Mouse (Mus musculus): ENCODE data around the gene Rtn1. TPM values are rescaled to one million over a fixed set of nuclear protein-coding genes. Genes with fewer than 3 reads are reported as not detected.

The Rtn1 gene
- polyA plus RNA-seq, 1 experiment from 2014 or later: 8.4 TPM

GRCm38 (mm10) chr12:72288215-72288614 lies 120.6 kb downstream of the Rtn1 start:
- no peak overlapping the region for H3K4me2 ChIP-seq (ENCODE audit: low read depth, severe bottlenecking)
- H3K9me3 ChIP-seq (ENCODE audit: control insufficient read depth, low read length): no peaks in the 10 kb centered on the region
- H3K36me3 ChIP-seq (ENCODE audit: control insufficient read depth, insufficient read depth, low read length): no peaks in the 10 kb centered on the region
- no peaks in the 10 kb centered on the region for H3K4me1 ChIP-seq (ENCODE audit: control insufficient read depth, insufficient read depth, low read length)
- H3K4me3 ChIP-seq (ENCODE audit: low read depth, low read length): no peak overlapping the region
- ATAC-seq (ENCODE audit: insufficient number of reproducible peaks, low FRiP score, low TSS enrichment, low read depth) (no peak), DNase-seq (ENCODE audit: low spot score) (no peak)
- no peak overlapping the region for H3K27ac ChIP-seq (replicated peaks; ENCODE audit: low read depth, low read length)
- H3K9ac ChIP-seq (ENCODE audit: low read length): no peak overlapping the region
- 71% methylated on average over 3 of the region's 3 CpGs for WGBS
- no peaks in the 10 kb centered on the region for H3K27me3 ChIP-seq (ENCODE audit: control insufficient read depth, insufficient read depth, low read length)

GRCm38 (mm10) chr12:72287332-72288004 lies 121.4 kb downstream of the Rtn1 start:
- no peak for DNase-seq (ENCODE audit: low spot score)
- H3K27me3 ChIP-seq (ENCODE audit: control insufficient read depth, insufficient read depth, low read length): no peaks in the 10 kb centered on the region
- H3K4me3 ChIP-seq (ENCODE audit: low read depth, low read length): no peak overlapping the region
- no peak for ATAC-seq (ENCODE audit: insufficient number of reproducible peaks, low FRiP score, low TSS enrichment, low read depth)
- 70% methylated on average over 4 of the region's 4 CpGs for WGBS
- no peak overlapping the region for H3K9ac ChIP-seq (ENCODE audit: low read length)
- H3K36me3 ChIP-seq (ENCODE audit: control insufficient read depth, insufficient read depth, low read length): no peaks in the 10 kb centered on the region
- no peaks in the 10 kb centered on the region for H3K9me3 ChIP-seq (ENCODE audit: control insufficient read depth, low read length)
- no peak overlapping the region for H3K27ac ChIP-seq (replicated peaks; ENCODE audit: low read depth, low read length)
- H3K4me1 ChIP-seq (ENCODE audit: control insufficient read depth, insufficient read depth, low read length): no peaks in the 10 kb centered on the region
- no peak overlapping the region for H3K4me2 ChIP-seq (ENCODE audit: low read depth, severe bottlenecking)

GRCm38 (mm10) chr12:72285366-72286345 lies 123.2 kb downstream of the Rtn1 start:
- 87% methylated on average over 25 of the region's 25 CpGs for WGBS
- Histone ChIP-seq H3K9ac (ENCODE audit: low read length) (no peak overlapping the region), H3K36me3 (ENCODE audit: control insufficient read depth, insufficient read depth, low read length) (no peaks in the 10 kb centered on the region), H3K9me3 (ENCODE audit: control insufficient read depth, low read length) (no peaks in the 10 kb centered on the region), H3K4me3 (ENCODE audit: low read depth, low read length) (no peak overlapping the region), H3K27me3 (ENCODE audit: control insufficient read depth, insufficient read depth, low read length) (no peaks in the 10 kb centered on the region), H3K27ac (replicated peaks; ENCODE audit: low read depth, low read length) (no peak overlapping the region), H3K4me2 (ENCODE audit: low read depth, severe bottlenecking) (no peak overlapping the region), H3K4me1 (ENCODE audit: control insufficient read depth, insufficient read depth, low read length) (no peaks in the 10 kb centered on the region)
- DNase-seq (ENCODE audit: low spot score) (no peak), ATAC-seq (ENCODE audit: insufficient number of reproducible peaks, low FRiP score, low TSS enrichment, low read depth) (no peak)

- H3K36me3 ChIP-seq (ENCODE audit: control insufficient read depth, insufficient read depth, low read length): no peaks in the 10 kb centered on the region
- no peaks in the 10 kb centered on the region for H3K9me3 ChIP-seq (ENCODE audit: control insufficient read depth, low read length)
- ATAC-seq (ENCODE audit: insufficient number of reproducible peaks, low FRiP score, low TSS enrichment, low read depth) (no peak), DNase-seq (ENCODE audit: low spot score) (no peak)
- WGBS: 96% methylated on average over 7 of the region's 7 CpGs
- H3K27me3 ChIP-seq (ENCODE audit: control insufficient read depth, insufficient read depth, low read length): no peaks in the 10 kb centered on the region
- H3K27ac ChIP-seq (replicated peaks; ENCODE audit: low read depth, low read length): no peak overlapping the region
- H3K4me1 ChIP-seq (ENCODE audit: control insufficient read depth, insufficient read depth, low read length): no peaks in the 10 kb centered on the region
- H3K4me2 ChIP-seq (ENCODE audit: low read depth, severe bottlenecking): no peak overlapping the region
- no peak overlapping the region for H3K4me3 ChIP-seq (ENCODE audit: low read depth, low read length)
- no peak overlapping the region for H3K9ac ChIP-seq (ENCODE audit: low read length)
These were observed 124.3 kb downstream of the Rtn1 start for GRCm38 (mm10) chr12:72284576-72284975.

- ATAC-seq (ENCODE audit: insufficient number of reproducible peaks, low FRiP score, low TSS enrichment, low read depth): no peak
- Histone ChIP-seq H3K27me3 (ENCODE audit: control insufficient read depth, insufficient read depth, low read length) (no peaks in the 10 kb centered on the region), H3K4me2 (ENCODE audit: low read depth, severe bottlenecking) (no peak overlapping the region), H3K4me1 (ENCODE audit: control insufficient read depth, insufficient read depth, low read length) (no peaks in the 10 kb centered on the region), H3K4me3 (ENCODE audit: low read depth, low read length) (no peak overlapping the region), H3K9me3 (ENCODE audit: control insufficient read depth, low read length) (no peaks in the 10 kb centered on the region), H3K27ac (replicated peaks; ENCODE audit: low read depth, low read length) (no peak overlapping the region), H3K36me3 (ENCODE audit: control insufficient read depth, insufficient read depth, low read length) (no peaks in the 10 kb centered on the region), H3K9ac (ENCODE audit: low read length) (no peak overlapping the region)
- 87% methylated on average over 5 of the region's 5 CpGs for WGBS
- DNase-seq (ENCODE audit: low spot score): no peak
These were observed 129.6 kb downstream of the Rtn1 start for GRCm38 (mm10) chr12:72279129-72279875.

- no peak overlapping the region for H3K4me2 ChIP-seq (ENCODE audit: low read depth, severe bottlenecking)
- ATAC-seq (ENCODE audit: insufficient number of reproducible peaks, low FRiP score, low TSS enrichment, low read depth): no peak
- H3K36me3 ChIP-seq (ENCODE audit: control insufficient read depth, insufficient read depth, low read length): no peaks in the 10 kb centered on the region
- no peak overlapping the region for H3K9ac ChIP-seq (ENCODE audit: low read length)
- no peak overlapping the region for H3K27ac ChIP-seq (replicated peaks; ENCODE audit: low read depth, low read length)
- WGBS: 72% methylated on average over 13 of the region's 13 CpGs
- DNase-seq (ENCODE audit: low spot score): no peak
- H3K4me1 ChIP-seq (ENCODE audit: control insufficient read depth, insufficient read depth, low read length): no peaks in the 10 kb centered on the region
- H3K9me3 ChIP-seq (ENCODE audit: control insufficient read depth, low read length): no peaks in the 10 kb centered on the region
- H3K4me3 ChIP-seq (ENCODE audit: low read depth, low read length): no peak overlapping the region
- H3K27me3 ChIP-seq (ENCODE audit: control insufficient read depth, insufficient read depth, low read length): no peaks in the 10 kb centered on the region
These were observed 135.0 kb downstream of the Rtn1 start for GRCm38 (mm10) chr12:72273721-72274414.

GRCm38 (mm10) chr12:72267614-72268013 lies 141.2 kb downstream of the Rtn1 start:
- Histone ChIP-seq H3K4me1 (ENCODE audit: control insufficient read depth, insufficient read depth, low read length) (no peaks in the 10 kb centered on the region), H3K9me3 (ENCODE audit: control insufficient read depth, low read length) (no peaks in the 10 kb centered on the region), H3K9ac (ENCODE audit: low read length) (no peak overlapping the region), H3K4me3 (ENCODE audit: low read depth, low read length) (no peak overlapping the region), H3K4me2 (ENCODE audit: low read depth, severe bottlenecking) (no peak overlapping the region), H3K27ac (replicated peaks; ENCODE audit: low read depth, low read length) (no peak overlapping the region), H3K27me3 (ENCODE audit: control insufficient read depth, insufficient read depth, low read length) (no peaks in the 10 kb centered on the region), H3K36me3 (ENCODE audit: control insufficient read depth, insufficient read depth, low read length) (no peaks in the 10 kb centered on the region)
- 77% methylated on average over 2 of the region's 2 CpGs for WGBS
- ATAC-seq (ENCODE audit: insufficient number of reproducible peaks, low FRiP score, low TSS enrichment, low read depth): no peak
- DNase-seq (ENCODE audit: low spot score): peak; percentile 33
